Mouse (Mus musculus) CH12.LX (cell line): ENCODE results near the gene Hprt.

Source experiments
- CTCF ChIP-seq, 2 experiments: IDR thresholded peaks in 1 of 2; conservative IDR thresholded peaks in 1 of 2; 2 replicates each; pipeline ENCODE4 v1.5.1; 2011 to 2012; ENCODE audit warnings: low read depth in 2 of 2, low read length in 2 of 2, improper control_type of control experiment in 1 of 2, inconsistent platforms in 1 of 2, mild to moderate bottlenecking in 1 of 2, moderate library complexity in 1 of 2
- ETS1 ChIP-seq: conservative IDR thresholded peaks from 2 replicates; pipeline ENCODE4 v1.6.1; 2012; ENCODE audit warnings: low read depth, mild to moderate bottlenecking, inconsistent platforms, low read length, improper control_type of control experiment, moderate library complexity
- MAX ChIP-seq: IDR thresholded peaks from 2 replicates; pipeline ENCODE4 v1.6.1; 2011; ENCODE audit warnings: low read length, improper control_type of control experiment
- NELFE ChIP-seq: IDR thresholded peaks from 2 replicates; pipeline ENCODE4 v1.6.1; 2011; ENCODE audit warnings: low read depth, low read length, improper control_type of control experiment
- NRF1 ChIP-seq: IDR thresholded peaks from 2 replicates; pipeline ENCODE4 v1.6.1; 2014; ENCODE audit warnings: low read depth, mild to moderate bottlenecking, inconsistent platforms, low read length, improper control_type of control experiment, moderate library complexity
- TBP ChIP-seq: conservative IDR thresholded peaks from 2 replicates; pipeline ENCODE4 v1.6.1; 2011; ENCODE audit warnings: low read depth, low read length, improper control_type of control experiment

GRCm38 (mm10) chrX:52978576-52978975 is 9.4 kb upstream of the Hprt start:
- TF ChIP-seq CTCF (conservative IDR thresholded peaks at IDR 0.05 in 1 of 2, IDR thresholded peaks at IDR 0.05 in 1 of 2; ENCODE audit: low read depth in 2 of 2, low read length in 2 of 2) (no peak), NELFE (no peak), ETS1 (no peak), MAX (no peak), NRF1 (no peak), TBP (no peak)
